Mouse (Mus musculus): ENCODE data around the gene B3gntl1.
A peak's percentile ranks its signal among the peaks of the same experiment; 100 is the strongest.

The B3gntl1 gene

GRCm38 (mm10) chr11:121672990-121673572, at the start of gene B3gntl1:
B3gntl1 (minus strand) TSS chr11:121673153.
- DNase-seq (ENCODE audit: low spot score in 2 of 2) = peak; percentile 99 to 100

GRCm38 (mm10) chr11:121722434-121722833, 49.5 kb upstream of the B3gntl1 start:
- DNase-seq (ENCODE audit: low spot score in 2 of 2) = no peak

- DNase-seq (ENCODE audit: low spot score in 2 of 2) = no peak
Observed at GRCm38 (mm10) chr11:121720752-121721151, 47.8 kb upstream of the B3gntl1 start.

- no peak for DNase-seq (ENCODE audit: low spot score in 2 of 2)
Observed at GRCm38 (mm10) chr11:121717724-121718123, 44.8 kb upstream of the B3gntl1 start.

GRCm38 (mm10) chr11:121714745-121715485, 42.0 kb upstream of the B3gntl1 start:
- DNase-seq (ENCODE audit: low spot score in 2 of 2) = no peak

GRCm38 (mm10) chr11:121713569-121713968, 40.6 kb upstream of the B3gntl1 start:
- no peak for DNase-seq (ENCODE audit: low spot score in 2 of 2)

- DNase-seq (ENCODE audit: low spot score in 2 of 2) = no peak
Observed at GRCm38 (mm10) chr11:121712987-121713386, 40.0 kb upstream of the B3gntl1 start.

- no peak for DNase-seq (ENCODE audit: low spot score in 2 of 2)
Observed at GRCm38 (mm10) chr11:121710245-121710644, 37.3 kb upstream of the B3gntl1 start.

- no peak for DNase-seq (ENCODE audit: low spot score in 2 of 2)
Observed at GRCm38 (mm10) chr11:121709278-121709677, 36.3 kb upstream of the B3gntl1 start.

- DNase-seq (ENCODE audit: low spot score in 2 of 2) = peak; percentile 85 to 91
Observed at GRCm38 (mm10) chr11:121706521-121707005, 33.6 kb upstream of the B3gntl1 start.

- DNase-seq (ENCODE audit: low spot score in 2 of 2) = peak in 1 of 2 experiments; percentile 59
Observed at GRCm38 (mm10) chr11:121703619-121704215, 30.8 kb upstream of the B3gntl1 start.

GRCm38 (mm10) chr11:121702895-121703618, 30.1 kb upstream of the B3gntl1 start:
- DNase-seq (ENCODE audit: low spot score in 2 of 2) = peak; percentile 72 to 77

- DNase-seq (ENCODE audit: low spot score in 2 of 2) = peak; percentile 79 to 87
Observed at GRCm38 (mm10) chr11:121702111-121702894, 29.4 kb upstream of the B3gntl1 start.

GRCm38 (mm10) chr11:121701244-121701643, 28.3 kb upstream of the B3gntl1 start, which contains the start of gene Metrnl:
Metrnl (plus strand) TSS chr11:121701544.
- no peak for DNase-seq (ENCODE audit: low spot score in 2 of 2)

- no peak for DNase-seq (ENCODE audit: low spot score in 2 of 2)
Observed at GRCm38 (mm10) chr11:121698381-121698955, 25.5 kb upstream of the B3gntl1 start.

- DNase-seq (ENCODE audit: low spot score in 2 of 2) = no peak
Observed at GRCm38 (mm10) chr11:121697271-121697670, 24.3 kb upstream of the B3gntl1 start.

GRCm38 (mm10) chr11:121695304-121696064, 22.5 kb upstream of the B3gntl1 start:
- DNase-seq (ENCODE audit: low spot score in 2 of 2) = no peak

GRCm38 (mm10) chr11:121688024-121688423, 15.1 kb upstream of the B3gntl1 start:
- peak in 1 of 2 experiments; percentile 31 for DNase-seq (ENCODE audit: low spot score in 2 of 2)

- no peak for DNase-seq (ENCODE audit: low spot score in 2 of 2)
Observed at GRCm38 (mm10) chr11:121686674-121687073, 13.7 kb upstream of the B3gntl1 start.

GRCm38 (mm10) chr11:121686091-121686490, 13.1 kb upstream of the B3gntl1 start:
- no peak for DNase-seq (ENCODE audit: low spot score in 2 of 2)

Data from natural killer cell, adult 2 months (primary cell).